ENCODE assay signal across 11 mouse cellular contexts in the genomic region with DNA sequence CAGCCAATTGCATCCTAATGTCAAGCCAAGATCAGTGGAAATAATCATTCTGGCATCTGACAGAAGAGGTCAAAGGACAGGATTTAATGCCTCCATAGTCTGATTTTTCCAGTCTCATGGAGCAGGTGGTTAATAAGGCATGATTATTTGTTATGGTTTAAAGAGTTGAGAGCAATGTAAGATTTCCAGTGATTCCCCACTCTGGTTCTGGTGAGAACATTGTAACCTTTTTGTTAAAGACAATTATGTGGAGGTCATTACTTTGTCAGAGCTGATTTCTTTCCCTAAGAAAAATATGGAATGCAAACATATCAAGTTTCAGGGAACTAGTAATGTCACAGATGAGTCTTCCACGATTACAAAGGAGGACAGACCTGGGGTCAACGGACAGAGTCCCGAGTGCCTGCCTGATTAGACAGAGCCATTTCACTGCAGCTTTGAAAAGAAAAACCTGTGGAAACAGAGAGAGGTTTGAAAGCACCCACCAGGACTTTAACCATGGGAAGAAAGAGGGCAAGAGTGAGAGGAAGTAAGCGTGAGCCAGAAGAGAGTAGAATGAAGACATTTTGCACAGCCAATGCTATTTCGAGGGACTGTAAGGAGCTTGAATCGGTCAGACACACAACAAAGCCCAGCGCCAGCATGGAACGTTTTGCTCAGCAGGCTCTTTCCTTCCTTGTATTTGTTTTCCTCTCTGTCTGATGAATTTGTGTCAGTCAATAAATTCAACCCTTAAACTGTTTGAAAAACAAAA.
DNase-seq lines count a peak whose midpoint lies in the region; ATAC-seq lines count a peak whose summit lies in the region.
"Had no signal": no experiment of that assay in that cellular context is flagged by ENCODE, and none has a peak within 500 bp of the region (broad histone marks: within the 10 kb centered on the region; RNA-seq: fewer than 3 reads in every experiment).

No protein-coding gene starts in this region.

- no peak overlapping the region for H3K9ac ChIP-seq in kidney, embryonic 15.5 days
- H3K9ac ChIP-seq in neural tube, embryonic 14.5 days (replicated peaks; ENCODE audit: low read depth, low read length): no peak overlapping the region

- H3K4me1 ChIP-seq in kidney, embryonic 15.5 days: peaks cover 9% of the 10 kb centered on the region; the same call in 1 of the 2 replicates
- H3K4me1 ChIP-seq in limb, embryonic 10.5 days: peaks cover 21% of the 10 kb centered on the region
- no peaks in the 10 kb centered on the region for H3K4me1 ChIP-seq in neural tube, embryonic 14.5 days (ENCODE audit: control insufficient read depth, insufficient read depth, low read length)

- H3K4me3 ChIP-seq in kidney, embryonic 15.5 days (replicated peaks): no peak overlapping the region
- H3K4me3 ChIP-seq in limb, embryonic 10.5 days: no peak overlapping the region
- H3K4me3 ChIP-seq in neural tube, embryonic 14.5 days (ENCODE audit: low read depth, low read length): no peak overlapping the region

- H3K9me3 ChIP-seq in kidney, embryonic 15.5 days (replicated peaks): no peaks in the 10 kb centered on the region
- no peaks in the 10 kb centered on the region for H3K9me3 ChIP-seq in limb, embryonic 10.5 days (replicated peaks)
- no peaks in the 10 kb centered on the region for H3K9me3 ChIP-seq in neural tube, embryonic 14.5 days (ENCODE audit: control insufficient read depth, low read length)

- H3K4me2 ChIP-seq in kidney, embryonic 15.5 days: peak overlapping the region; percentile 36
- 0 out of 2 replicates have a peak overlapping the region, but pooled peaks have one; percentile 18 for H3K4me2 ChIP-seq in neural tube, embryonic 14.5 days (ENCODE audit: low read depth, low read length)

- H3K27me3 ChIP-seq in kidney, embryonic 15.5 days: no peaks in the 10 kb centered on the region
- H3K27me3 ChIP-seq in limb, embryonic 10.5 days (ENCODE audit: low read depth, poor library complexity, severe bottlenecking): no peaks in the 10 kb centered on the region
- no peaks in the 10 kb centered on the region for H3K27me3 ChIP-seq in neural tube, embryonic 14.5 days (ENCODE audit: control insufficient read depth, insufficient read depth, low read length)

- ATAC-seq in kidney, embryonic 15.5 days (replicated peaks; ENCODE audit: low FRiP score): peak; percentile 77
- ATAC-seq in neural tube, embryonic 14.5 days (ENCODE audit: low read depth): no peak
- ATAC-seq in activated CD4-positive, CD25-positive, alpha-beta regulatory T cell, adult 4 months: no peak

- no peak for DNase-seq in kidney, postnatal 10 days
- peak; percentile 38 for DNase-seq in embryo, embryonic 11 days
- DNase-seq in limb, embryonic 10.5 days (ENCODE audit: low spot score): peak; percentile 30
- DNase-seq in spleen, adult 12 weeks (ENCODE audit: low spot score): no peak
- DNase-seq: cerebellum, postnatal 14 days; heart, postnatal 10 days; kidney, adult 11 months; lung, postnatal 14 days had no signal

- no peaks in the 10 kb centered on the region for H3K36me3 ChIP-seq in kidney, embryonic 15.5 days
- no peaks in the 10 kb centered on the region for H3K36me3 ChIP-seq in limb, embryonic 10.5 days
- no peaks in the 10 kb centered on the region for H3K36me3 ChIP-seq in neural tube, embryonic 14.5 days (ENCODE audit: control insufficient read depth, insufficient read depth, low read length)

- no peak overlapping the region; the same call in 1 of the 2 replicates for H3K27ac ChIP-seq in kidney, embryonic 15.5 days
- H3K27ac ChIP-seq in limb, embryonic 10.5 days: peak overlapping the region; percentile 71; the same call in 1 of the 2 replicates
- H3K27ac ChIP-seq in neural tube, embryonic 14.5 days (ENCODE audit: low read depth, low read length): no peak overlapping the region

- 22% methylated on average over 8 of the region's 8 CpGs for WGBS in kidney, embryonic 15.5 days
- 59% methylated on average over 8 of the region's 8 CpGs for WGBS in limb, embryonic 10.5 days
- 18% methylated on average over 8 of the region's 8 CpGs for WGBS in neural tube, embryonic 14.5 days

Comparison
In these comparisons a context has a peak if more than half of its experiments do, and no peak if none do; other contexts are left out.
1. DNase-seq: peak in embryo, embryonic 11 days (single experiment) and limb, embryonic 10.5 days (single experiment); none in kidney, postnatal 10 days (single experiment) and spleen, adult 12 weeks (single experiment).